Mouse (Mus musculus): ENCODE measurements around the gene Fam57b.

The Fam57b gene

DNA sequence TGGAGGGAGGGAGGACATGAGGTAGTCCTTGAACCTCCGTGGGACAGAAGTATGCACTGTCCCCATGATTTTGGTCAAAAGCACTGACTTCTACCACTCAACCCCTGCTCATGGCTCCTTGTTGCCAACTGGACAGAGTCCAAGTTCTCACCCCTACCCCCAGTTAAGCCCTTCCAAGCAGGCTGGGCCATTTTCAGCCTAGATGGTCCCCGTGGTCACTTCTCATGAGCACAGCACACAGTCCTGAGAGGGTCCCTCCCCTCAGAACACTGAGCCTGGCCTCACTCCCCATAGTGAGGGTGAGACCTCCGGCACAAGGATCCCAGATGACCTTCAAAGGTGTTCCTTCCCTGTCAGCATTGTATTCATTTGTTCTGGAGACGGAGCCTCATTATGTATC lies 8.3 kb upstream of the Fam57b start:
- ChIA-PET POLR2A (interaction anchor here in 2 of 4 experiments (0.9 to 6.3 kb wide), 7 partner anchors 7 to 96 kb away, joined by 3 to 83 read pairs (median 4); partner anchors contain the start of gene Tbx6 (in 2 of the 2)), CTCF (interaction anchor here in 1 of 4 experiments (1.5 kb wide), 1 partner anchor 9 kb away, joined by 5 read pairs; no protein-coding TSS in a partner anchor)

DNA sequence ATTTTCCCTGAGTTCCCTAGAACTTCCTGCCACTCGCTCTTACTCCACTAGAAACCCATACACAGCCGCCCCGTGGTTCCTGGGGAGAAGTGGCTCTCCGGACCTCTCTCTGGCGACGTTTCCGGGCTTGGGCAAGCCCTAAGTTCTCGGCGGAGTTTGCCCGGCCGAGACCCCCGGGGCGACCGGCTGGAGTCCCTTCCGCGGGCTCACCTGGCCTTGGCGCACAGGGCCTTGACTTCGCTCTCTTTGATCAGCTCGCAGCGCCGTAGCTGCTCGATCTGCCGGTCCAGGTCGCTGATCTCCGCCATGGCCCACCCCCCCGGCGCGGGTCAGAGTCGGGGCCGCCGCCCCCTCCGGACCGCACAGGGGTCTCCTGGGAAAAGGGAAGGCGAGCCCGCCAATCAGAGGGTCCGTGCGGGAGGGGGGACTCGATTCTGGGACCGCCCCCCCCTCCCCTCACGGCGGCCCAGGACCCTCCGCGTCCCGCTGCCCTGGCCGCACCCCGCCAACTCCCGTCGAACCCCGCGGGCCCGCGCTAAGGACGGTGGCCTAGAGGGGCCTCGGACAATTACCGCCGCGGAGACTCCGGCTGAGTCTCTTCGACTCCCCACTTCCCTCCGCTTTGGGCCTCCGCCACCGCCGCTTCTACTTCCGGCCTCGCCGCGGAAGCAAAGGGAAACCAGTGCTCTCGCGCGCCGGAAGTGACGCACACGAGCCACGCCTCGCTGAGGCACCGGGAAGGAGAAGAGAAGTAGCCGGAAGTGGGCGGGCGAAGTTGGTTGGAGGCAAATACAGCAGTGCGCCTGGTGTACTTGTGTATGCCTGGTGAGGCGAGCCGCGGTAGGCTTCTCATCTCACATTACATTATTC lies 5.4 kb upstream of the Fam57b start, which contains the start of gene Ppp4c:
TSS of gene Ppp4c (minus strand) at position 646 of the 870 bp plus-strand sequence.
- CTCF ChIA-PET = interaction anchor here in 3 of 4 experiments (0.6 to 1.6 kb wide), 7 partner anchors 12 to 441 kb away, joined by 3 to 15 read pairs (median 3); no protein-coding TSS in a partner anchor
- POLR2A ChIA-PET = interaction anchor here (0.6 to 6.3 kb wide), 25 partner anchors 8 to 468 kb away, joined by 3 to 83 read pairs (median 3); partner anchors contain the start of genes Tbx6 (in 3 of the 4), Apobr (in 1 of the 4), Dctpp1 (in 1 of the 4) and Hirip3 (in 1 of the 4)

DNA sequence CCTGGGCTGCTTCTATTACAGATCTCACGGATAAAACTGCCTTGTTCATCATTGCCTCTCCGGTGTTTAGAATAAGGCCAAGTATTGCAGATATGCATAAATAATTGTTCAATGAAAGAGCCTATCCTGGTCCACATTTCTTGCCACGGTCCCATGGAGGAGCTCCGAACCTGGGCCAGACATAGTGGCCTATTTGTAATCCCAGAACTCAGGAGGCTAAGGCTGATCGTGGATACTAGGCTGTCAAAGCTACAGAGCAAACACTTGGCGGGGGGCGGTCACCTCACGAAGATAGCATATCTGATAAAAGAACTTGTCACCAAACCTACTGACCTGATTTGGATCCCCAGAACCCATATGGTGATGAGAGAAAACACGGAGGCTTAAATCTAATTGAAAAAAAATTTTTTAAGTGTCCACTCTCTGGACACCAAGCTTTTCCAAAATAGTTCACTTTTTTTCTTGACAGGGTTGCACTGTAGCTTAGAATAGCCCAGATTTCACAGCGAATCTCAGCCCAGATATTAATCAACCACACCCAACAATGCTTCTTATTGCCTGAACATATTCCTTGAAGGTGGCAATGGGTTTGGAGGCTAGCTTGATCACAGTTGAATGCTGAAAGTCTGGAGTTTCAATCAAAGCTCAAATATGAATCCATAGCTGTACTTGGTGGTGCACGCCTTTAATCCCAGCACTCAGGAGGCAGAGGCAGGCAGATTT lies 4.6 kb upstream of the Fam57b start:
- ChIA-PET CTCF (interaction anchor here in 3 of 4 experiments (0.6 to 2.4 kb wide), 5 partner anchors 13 to 441 kb away, joined by 3 to 10 read pairs (median 3); no protein-coding TSS in a partner anchor), POLR2A (interaction anchor here in 3 of 4 experiments (0.5 to 6.3 kb wide), 28 partner anchors 8 to 773 kb away, joined by 3 to 83 read pairs (median 3); partner anchors contain the start of genes Tbx6 (in 2 of the 3), Ypel3 (in 2 of the 3), Apobr (in 1 of the 3) and Dctpp1 (in 1 of the 3))

DNA sequence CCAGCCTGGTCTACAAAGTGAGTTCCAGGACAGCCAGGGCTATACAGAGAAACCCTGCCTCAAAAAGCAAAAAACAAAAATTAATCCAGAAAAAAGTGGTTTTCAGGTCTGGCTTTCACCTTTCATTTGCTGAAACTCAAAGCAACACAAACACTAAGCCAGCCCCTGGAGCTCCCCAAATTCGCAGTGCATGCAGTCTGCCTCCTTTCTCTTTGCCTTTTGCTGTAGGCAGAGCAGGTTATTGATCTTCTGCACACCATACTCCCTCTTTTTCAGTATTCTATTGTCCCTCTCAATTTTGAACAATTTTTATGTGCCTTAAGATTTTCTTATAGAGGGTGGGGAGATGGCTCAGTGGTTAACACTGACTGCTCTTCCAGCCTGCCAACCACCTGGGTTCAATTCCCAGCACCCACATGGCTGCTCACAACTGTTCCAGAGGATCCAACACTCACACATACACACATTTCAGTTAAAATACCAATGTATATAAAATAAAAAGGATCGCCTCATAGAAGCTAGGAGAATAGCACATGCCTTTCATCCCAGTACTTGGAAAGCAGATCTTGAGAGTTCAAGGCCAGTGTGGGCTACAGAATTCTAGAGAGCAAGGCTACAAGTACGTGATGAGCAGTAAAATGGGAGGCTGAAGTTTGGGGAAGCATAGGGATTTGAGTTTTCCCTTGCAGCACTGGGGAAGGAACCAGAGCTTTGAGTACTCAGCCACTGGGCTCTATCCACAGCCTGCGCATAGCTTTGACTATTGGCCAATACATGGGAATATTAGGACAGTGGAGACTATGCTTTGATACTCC lies 3.8 kb upstream of the Fam57b start:
- POLR2A ChIA-PET = interaction anchor here in 3 of 4 experiments (0.6 to 6.3 kb wide), 32 partner anchors 9 to 467 kb away, joined by 3 to 83 read pairs (median 4); partner anchors contain the start of genes Tbx6 (in 2 of the 3), Ypel3 (in 2 of the 3), Apobr (in 1 of the 3) and Dctpp1 (in 1 of the 3)
- CTCF ChIA-PET = interaction anchor here in 2 of 4 experiments (1.1 to 2.4 kb wide), 3 partner anchors 14 to 152 kb away, joined by 3 to 10 read pairs (median 5); no protein-coding TSS in a partner anchor

DNA sequence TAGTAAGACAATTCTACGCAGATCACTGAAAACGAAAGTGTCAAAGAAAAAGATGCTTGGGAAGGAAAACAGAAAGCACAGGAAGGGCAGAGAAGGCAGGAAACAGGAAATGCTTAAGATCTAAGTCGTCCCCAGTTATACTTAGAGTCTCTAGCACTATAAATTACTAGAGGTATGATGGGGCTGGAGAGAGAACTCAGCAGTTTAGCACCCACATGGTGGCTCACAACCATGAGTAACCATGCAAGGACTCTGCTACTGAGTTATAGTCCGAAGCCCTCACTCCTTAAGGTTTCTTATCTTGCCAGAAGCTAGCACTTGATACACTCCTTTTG lies 3.2 kb upstream of the Fam57b start:
- ChIA-PET CTCF (interaction anchor here in 1 of 4 experiments (2.4 kb wide), 1 partner anchor 14 kb away, joined by 10 read pairs; no protein-coding TSS in a partner anchor), POLR2A (interaction anchor here in 3 of 4 experiments (1.0 to 6.3 kb wide), 16 partner anchors 9 to 232 kb away, joined by 3 to 83 read pairs (median 4); partner anchors contain the start of genes Tbx6 (in 2 of the 3) and Maz (in 1 of the 3))

DNA sequence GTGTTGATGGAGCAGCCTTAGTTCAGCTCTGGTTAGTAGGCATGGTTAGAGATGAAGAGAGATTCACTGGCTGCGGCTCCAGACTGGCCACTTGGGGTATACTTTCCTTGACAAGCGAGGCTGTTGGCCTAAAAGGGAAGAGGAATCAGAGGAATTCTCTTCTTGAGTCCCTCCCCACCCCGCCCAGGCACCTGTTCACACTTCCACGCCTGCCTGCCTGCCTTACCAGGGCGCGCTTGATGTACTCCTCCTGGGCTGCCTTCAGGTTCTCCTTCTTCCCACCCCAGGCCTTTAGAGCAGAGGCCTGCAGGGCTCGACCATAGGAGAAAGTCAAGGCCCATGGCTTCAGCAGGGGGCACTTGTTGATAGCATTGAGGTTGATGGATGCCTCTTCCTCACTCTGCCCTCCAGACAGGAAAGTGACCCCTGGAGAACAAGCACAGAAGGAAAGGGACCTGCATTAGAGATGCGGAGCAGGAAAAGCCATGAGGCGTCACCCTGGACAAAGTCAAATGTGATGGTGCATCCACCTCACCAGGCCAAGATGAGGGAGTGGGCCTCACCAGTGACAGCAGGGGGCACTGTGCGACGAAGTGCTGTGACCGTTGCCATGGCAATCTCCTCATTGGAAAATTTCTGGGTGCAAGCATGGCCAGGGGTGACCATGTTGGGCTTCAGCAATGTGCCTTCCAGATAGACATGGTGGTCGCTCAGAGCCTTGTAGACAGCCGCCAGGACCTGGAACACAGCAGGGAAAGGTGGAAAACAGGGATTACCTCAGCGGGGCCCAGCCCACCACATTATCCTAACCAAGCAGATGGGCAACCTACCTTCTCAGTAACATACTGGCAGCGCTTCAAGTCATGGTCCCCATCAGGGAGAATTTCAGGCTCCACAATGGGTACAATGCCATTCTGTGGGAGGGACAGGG lies 1.8 kb upstream of the Fam57b start:
- ChIA-PET CTCF (interaction anchor here in 1 of 4 experiments (0.6 to 2.4 kb wide), 2 partner anchors 16 kb away, joined by 3 to 10 read pairs; no protein-coding TSS in a partner anchor), POLR2A (interaction anchor here in 2 of 4 experiments (1.0 to 6.3 kb wide), 10 partner anchors 10 to 230 kb away, joined by 3 to 93 read pairs (median 7); partner anchors contain the start of gene Tbx6 (in 2 of the 2))

DNA sequence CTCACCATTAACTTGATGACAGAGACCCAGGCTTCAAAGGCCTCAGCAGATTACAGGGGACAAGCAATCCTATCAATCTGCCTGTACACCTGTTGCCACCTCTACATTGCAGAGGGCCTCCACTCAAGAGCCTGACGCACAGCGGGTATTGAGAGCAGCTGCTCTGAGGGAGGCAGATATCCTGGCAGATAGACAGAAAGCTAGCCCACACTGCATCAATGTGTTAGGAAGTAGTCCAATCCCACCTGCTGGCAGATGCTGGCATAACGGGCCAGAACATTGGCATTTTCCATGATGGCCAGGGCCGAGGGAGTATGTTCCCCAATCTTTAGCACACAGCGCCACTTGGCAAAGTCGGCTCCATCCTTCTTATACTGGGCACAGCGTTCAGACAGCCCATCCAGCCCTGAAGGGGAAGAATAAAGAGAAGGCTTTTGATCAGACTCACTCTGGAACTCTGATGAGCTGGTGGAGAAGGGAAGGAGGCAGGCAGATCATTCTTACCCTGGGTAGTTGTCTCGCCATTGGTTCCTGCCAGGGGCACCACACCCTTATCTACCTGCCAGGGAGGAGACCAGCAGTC lies 1.0 kb upstream of the Fam57b start:
- CTCF ChIA-PET = interaction anchor here in 3 of 4 experiments (0.7 to 2.1 kb wide), 3 partner anchors 16 to 138 kb away, joined by 4 to 8 read pairs (median 4); no protein-coding TSS in a partner anchor
- POLR2A ChIA-PET = interaction anchor here in 2 of 4 experiments (0.6 to 5.8 kb wide), 9 partner anchors 12 to 294 kb away, joined by 3 to 93 read pairs (median 6); partner anchors contain the start of genes Tbx6 (in 2 of the 2) and Mvp (in 1 of the 2)

DNA sequence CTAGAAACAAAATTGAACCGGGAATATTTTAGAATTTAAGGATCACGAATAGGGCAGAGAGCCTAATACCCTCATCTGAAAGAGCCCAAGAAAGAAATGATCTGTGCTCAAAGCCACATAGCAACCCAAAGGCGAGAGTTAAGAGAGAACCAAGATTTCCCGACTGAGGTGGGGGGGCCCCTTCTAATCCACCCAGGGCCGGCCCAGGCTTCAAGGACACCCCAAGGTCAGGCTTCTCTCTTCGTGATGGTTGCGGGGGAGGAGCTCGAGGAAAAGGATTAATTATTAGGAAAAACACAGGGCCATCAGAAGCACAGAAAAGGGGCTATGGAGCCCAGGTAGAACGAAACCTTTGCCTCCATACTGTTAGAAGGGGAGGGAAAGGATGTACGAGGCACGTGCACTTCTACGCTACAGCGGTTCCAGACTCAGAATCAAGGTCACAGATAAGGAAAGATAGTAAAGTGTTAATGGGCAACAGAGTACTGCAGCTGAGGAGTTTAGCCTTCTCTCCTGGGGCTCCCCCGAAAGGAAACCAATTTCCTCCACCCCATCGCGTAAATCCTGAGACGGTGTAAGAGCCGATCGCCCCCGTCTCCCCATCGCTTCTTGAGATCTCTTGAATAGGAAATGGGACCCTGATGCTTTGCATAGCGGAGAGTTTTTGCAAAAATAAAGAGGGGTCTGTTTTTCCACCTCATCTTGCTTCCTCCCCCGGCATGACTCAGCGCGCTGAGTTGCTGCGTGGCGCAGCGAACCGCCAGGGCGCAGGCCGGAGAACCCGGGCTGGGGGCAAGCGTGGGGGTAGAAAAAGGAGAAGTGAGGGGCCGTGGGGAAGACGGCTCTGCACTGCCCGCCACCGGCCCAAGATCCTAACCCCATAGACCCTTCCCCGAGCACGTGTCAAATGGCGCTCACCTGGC lies 920 bp downstream of the Fam57b start:
- ChIA-PET CTCF (interaction anchor here in 3 of 4 experiments (0.5 to 2.6 kb wide), 15 partner anchors 10 to 385 kb away, joined by 3 to 17 read pairs (median 5); partner anchors contain the start of gene Tbx6 (in 1 of the 3)), POLR2A (interaction anchor here (0.5 to 5.8 kb wide), 63 partner anchors 7 to 667 kb away, joined by 3 to 93 read pairs (median 4); partner anchors contain the start of genes Maz (in 2 of the 4), Pagr1a (in 2 of the 4), Pagr1b (in 2 of the 4) and Taok2 (in 2 of the 4))

DNA sequence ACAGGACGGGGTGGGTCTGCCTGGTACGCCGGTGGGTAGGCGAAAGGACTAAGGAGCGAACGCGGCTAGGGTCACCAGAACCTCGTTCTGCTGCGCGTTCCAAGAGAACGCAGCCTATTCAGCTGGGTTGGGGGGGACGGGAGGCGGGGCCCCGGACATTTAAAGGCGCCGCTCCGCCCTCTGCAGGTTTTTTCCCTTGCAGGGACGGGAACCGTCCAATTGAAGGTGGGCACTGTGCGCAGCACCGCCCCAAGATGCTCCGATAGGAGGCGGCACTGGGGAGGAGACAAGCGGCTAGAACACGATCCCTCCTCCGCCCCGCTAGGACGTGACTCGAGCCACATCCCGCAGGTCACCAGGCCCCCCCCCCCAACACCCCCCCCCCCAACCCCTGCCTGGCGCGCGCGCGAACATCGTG lies 1.6 kb downstream of the Fam57b start:
- ChIA-PET CTCF (interaction anchor here (0.6 to 2.6 kb wide), 24 partner anchors 8 to 600 kb away, joined by 3 to 17 read pairs (median 4); partner anchors contain the start of genes Kif22 (in 1 of the 4), Pagr1a (in 1 of the 4), Tbx6 (in 1 of the 4) and Ypel3 (in 1 of the 4)), POLR2A (interaction anchor here (0.5 to 5.8 kb wide), 91 partner anchors 8 to 1938 kb away, joined by 3 to 93 read pairs (median 4); partner anchors contain the start of genes Maz (in 3 of the 4), Tbx6 (in 3 of the 4), Hirip3 (in 2 of the 4) and Ino80e (in 2 of the 4))

DNA sequence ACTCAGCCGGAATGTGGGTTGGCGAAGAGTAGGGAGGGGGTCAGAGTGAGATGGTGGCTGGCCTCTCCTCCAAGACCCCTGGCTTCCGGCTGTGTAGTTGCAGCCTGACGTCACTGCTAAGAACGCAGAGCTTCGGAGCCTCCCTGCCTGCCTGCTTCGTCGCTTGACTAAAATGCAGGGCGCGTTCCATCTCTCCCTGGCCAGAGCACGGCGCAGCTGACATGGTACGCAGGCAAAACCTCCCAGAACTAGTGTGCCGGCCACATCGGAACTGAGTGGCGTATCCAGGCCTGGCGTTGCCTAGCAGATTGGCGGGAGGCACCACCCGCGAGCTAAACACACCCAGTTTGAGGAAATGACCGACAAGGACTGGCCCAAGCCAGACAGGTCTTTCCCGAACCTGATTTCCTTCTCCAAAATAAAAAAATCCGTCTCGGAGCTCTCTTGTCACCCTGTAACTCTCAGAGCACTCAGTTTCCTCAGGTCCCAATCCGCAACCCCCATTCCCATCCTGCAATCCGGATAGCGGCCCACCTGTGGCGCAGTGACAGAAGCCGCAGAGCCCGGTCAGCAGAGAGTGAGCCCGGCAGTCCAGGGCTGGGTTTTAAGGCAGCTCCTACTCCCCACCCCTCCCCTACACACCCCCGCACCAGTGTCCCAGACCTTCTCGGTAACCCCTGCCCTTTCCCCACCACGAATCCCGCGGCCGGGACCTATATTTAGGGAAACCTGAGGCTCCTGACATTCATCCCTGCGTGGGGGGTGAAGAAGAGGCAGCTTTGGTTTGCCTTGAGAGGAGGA lies 2.2 kb downstream of the Fam57b start:
- POLR2A ChIA-PET = interaction anchor here (0.5 to 5.8 kb wide), 97 partner anchors 8 to 1937 kb away, joined by 3 to 93 read pairs (median 4); partner anchors contain the start of genes Maz (in 3 of the 4), Tbx6 (in 3 of the 4), Hirip3 (in 2 of the 4) and Ino80e (in 2 of the 4)
- CTCF ChIA-PET = interaction anchor here (0.6 to 2.6 kb wide), 24 partner anchors 8 to 601 kb away, joined by 3 to 17 read pairs (median 4); partner anchors contain the start of genes Kif22 (in 1 of the 4), Mvp (in 1 of the 4), Pagr1a (in 1 of the 4) and Tbx6 (in 1 of the 4)

DNA sequence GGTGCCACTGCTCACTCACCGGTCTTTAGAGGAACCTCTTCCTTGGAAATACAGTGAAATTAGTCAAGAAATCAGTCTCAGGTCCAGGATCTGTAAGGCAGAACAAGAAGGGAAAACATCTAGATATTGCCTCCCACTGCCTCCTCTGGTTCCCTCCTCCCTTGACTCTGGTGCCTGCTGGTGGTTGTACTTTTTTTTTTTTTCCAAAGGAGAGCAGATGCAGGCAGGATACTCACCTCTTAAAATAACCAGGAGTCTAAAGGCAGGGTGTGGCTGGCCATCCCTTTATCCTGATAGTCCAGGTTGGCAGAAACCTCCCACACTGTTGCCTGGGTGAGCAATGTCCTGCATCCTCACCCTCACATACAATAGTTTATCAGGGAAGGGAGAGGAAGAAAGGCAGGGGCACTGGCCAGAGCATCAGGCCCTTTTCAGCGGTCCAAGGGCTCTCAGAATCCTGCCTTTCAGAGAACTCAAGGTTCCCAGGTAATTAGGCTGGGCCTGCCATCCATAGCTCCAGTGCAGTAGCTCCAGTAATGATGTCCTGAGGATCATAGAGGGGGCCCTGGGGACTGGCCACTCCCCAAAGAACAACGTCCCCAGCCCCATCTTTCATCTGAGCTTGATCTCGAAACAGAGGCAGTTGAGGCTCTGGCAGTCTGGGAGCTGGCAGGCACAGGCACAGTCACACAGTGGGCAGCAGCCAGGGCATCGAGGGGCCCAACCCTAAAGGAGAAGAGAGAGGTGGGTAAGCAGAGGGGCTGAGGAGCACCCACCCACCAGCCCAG lies 3.0 kb downstream of the Fam57b start:
- ChIA-PET CTCF (interaction anchor here (0.8 to 2.6 kb wide), 17 partner anchors 8 to 329 kb away, joined by 3 to 17 read pairs (median 4); partner anchors contain the start of genes Mvp (in 1 of the 4) and Tbx6 (in 1 of the 4)), POLR2A (interaction anchor here (0.5 to 5.8 kb wide), 49 partner anchors 8 to 460 kb away, joined by 3 to 93 read pairs (median 6); partner anchors contain the start of genes Maz (in 3 of the 4), Tbx6 (in 3 of the 4), Taok2 (in 2 of the 4) and 4930451I11Rik (in 1 of the 4))

DNA sequence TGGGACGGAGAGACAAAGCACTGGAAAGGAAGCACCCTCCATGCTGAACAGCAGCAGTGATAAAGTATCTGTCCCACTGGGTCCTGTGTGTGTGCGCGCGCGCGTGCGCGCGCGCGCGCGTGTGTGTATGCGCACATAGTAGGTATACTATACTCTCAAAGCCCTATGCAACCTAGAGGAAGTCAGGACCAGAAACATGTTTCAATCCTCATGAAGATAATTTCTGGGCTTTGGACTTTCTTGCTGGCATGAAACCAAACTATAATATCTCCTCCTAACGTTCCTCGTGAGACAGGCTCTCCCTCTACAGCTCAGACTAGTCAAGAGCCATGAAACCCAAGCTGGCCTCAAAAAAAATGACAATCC lies 3.6 kb downstream of the Fam57b start:
- ChIA-PET CTCF (interaction anchor here in 2 of 4 experiments (1.0 to 2.6 kb wide), 2 partner anchors 21 kb away, joined by 3 to 17 read pairs; no protein-coding TSS in a partner anchor), POLR2A (interaction anchor here in 2 of 4 experiments (1.4 to 5.8 kb wide), 8 partner anchors 7 to 97 kb away, joined by 4 to 93 read pairs (median 17); partner anchors contain the start of genes Tbx6 (in 2 of the 2) and 4930451I11Rik (in 1 of the 2))
